Mouse (Mus musculus) ovary, postnatal 36 days (tissue): ENCODE data around the gene Kcnj9.

ENCODE experiments used
- DNase-seq: peaks from one replicate; pipeline ENCODE4 v3.0.0; 2022; ENCODE audit warnings: low spot score, mixed read lengths

Gene Kcnj9

DNA sequence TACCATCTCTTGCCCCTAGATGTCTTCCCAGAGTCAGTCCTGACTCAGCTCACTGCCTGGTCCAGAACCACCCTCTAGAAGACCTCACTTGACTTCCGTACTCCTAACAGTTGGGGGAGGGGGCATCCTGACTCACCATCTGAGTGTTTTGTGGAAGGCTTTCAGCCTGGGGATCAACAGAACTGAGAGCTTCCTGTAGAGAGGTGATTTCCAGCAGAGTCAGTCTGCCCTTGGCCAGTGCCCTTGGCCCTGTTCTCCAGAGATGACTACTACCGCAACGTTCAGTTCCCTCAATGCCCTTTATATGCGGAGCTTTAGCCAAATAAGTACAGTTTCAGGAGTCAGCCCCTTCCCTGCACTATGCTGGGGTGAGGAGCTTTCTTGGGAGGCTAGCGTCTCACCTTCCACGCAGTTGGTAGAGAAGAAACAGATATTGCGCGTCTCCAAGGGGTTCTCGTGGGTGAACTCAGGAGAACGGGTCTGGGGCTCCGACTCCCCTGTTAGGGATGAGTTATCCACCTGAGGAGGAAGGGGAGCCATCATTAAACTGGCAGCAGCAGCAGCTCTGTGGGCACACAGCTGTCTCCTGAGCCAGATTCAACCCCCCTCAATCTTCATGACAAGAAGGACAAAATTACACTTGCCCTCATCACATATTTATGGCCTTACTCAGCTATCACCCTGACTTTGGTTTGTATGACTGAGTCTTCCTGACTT lies 40.1 kb downstream of the Kcnj9 start:
- DNase-seq = no peak

- no peak for DNase-seq
Observed at GRCm38 (mm10) chr1:172286740-172287139, 42.4 kb downstream of the Kcnj9 start.

GRCm38 (mm10) chr1:172284221-172284620 lies 44.9 kb downstream of the Kcnj9 start:
- no peak for DNase-seq

- no peak for DNase-seq
Observed at GRCm38 (mm10) chr1:172283073-172283472, 46.0 kb downstream of the Kcnj9 start.

DNA sequence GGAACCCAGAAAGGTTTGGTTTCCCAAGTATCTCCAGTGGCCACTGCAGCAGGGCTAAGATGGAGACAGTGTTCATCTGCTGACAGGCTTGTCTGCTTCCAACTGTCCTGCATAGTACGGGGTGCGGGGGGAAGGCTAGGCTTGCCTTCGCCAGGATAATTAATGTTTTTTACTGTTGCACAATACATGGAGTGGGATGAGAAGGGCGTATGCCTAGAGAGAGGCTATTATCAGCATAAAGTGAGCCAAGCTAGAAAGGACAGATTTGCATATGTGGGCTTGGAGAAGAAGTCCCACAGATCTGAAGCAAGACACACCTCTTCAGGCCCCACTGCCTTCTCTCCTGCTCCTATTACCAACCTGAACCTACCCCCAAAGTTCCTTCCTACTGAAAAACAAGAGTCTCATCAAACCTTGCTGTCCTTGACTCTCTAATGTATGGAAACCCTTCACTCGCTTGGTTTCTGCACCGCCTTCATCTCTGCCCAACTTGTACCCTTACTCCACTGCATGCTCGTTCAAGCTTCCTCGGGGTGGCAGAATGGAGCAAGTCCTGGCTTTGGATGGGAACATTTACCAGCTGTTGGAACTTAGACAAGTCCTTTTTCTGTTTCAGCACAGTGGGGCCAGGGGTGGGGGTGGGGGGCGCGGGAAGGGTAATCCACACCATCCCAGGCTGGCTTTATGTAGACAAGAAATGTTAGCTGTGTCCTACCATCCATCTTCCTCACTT lies 47.4 kb downstream of the Kcnj9 start:
- no peak for DNase-seq

DNA sequence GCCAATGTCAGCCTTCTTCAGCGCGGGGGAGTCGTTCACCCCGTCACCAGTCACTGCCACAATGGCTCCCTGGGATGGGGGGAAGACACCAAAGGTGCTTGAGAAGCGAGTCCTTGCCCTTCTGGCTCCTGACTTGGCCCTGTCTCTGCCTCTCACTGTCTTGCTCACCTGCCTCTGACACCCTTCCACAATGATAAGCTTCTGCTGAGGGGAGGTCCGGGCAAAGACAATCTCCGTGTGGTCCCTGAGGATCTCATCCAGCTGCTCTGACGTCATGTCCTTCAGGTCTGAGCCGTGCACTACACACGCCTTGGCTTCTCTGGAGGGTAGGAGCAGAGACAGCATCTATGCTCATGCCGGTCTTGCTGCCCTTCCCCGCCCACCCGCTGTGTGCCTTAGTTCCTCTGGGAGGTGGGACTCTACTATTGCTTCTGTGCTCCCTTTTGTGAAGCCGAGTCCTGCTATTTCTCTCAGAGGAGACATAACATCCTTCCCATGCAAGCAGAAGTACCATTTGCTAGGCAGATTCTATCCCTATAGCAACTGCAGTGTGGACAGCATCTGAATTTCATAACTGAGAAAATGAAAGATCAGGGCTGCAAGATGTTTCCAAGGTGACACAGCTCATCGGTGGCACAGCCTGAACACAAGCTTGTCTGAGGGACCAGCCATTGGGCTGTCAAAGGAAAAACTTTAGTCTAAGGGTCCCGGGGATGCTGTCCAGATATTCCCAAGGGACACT lies 49.2 kb downstream of the Kcnj9 start:
- no peak for DNase-seq

GRCm38 (mm10) chr1:172278328-172278727 lies 50.8 kb downstream of the Kcnj9 start:
- DNase-seq = no peak

DNA sequence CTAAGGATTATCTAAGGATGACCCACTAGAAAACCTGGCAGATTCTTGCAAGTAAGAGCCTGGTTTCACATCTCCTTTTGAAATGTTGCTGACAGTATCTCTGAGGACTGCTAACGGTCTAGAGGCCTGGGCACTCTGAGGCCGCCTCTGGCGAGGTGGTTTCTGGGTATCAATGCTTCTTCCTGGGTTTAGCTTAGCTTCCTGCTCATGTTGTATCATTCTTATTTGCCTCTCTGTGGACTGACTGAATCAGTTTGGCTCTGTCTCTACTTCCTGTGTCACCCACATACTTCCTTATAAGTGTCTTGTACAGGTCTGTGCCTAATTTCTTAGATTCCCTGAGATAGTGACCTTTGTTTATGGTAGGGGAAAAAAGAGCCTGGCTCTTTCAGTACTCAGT lies 51.9 kb downstream of the Kcnj9 start:
- DNase-seq = no peak

- no peak for DNase-seq
Observed at GRCm38 (mm10) chr1:172274547-172274946, 54.6 kb downstream of the Kcnj9 start.

DNA sequence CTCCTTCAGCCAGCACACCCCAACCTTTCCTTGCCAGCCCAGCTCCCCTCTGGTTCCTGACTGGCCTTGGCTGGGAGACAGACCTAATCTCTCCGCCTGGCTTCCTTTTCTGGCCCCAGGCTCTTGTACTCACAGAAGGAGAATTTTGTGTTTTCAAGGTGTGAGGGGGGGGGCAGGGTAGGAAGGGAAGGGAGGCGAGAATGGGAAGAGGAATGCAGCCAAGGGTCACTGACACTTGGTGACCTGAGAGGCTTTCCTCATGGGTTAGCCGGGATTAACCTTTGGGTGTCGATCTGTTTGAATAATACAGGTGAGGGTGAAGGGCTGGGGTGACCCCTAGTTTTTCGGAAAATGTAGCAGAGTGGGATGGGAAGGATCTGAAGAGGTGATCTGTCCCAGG lies 55.0 kb downstream of the Kcnj9 start:
- DNase-seq = no peak

DNA sequence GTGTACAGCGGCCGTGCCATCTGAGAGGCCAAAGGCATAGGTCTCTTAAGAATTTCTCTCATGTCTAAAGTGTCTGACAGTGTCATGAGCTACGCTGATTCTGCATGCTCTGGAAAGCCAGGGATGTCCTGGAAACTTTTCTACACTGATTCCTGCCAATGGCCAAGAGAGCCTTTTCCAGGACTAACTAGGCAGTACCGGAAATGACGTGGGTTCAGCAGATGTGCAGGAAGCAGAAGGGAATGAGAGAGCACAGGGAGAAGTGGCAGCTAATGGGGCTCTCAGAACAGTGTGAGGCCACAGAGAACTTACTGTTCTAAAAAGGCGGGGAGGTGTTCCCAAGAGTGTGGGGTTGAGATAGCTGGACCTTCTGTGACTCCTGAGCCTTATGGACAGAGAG lies 55.7 kb downstream of the Kcnj9 start:
- DNase-seq = no peak

DNA sequence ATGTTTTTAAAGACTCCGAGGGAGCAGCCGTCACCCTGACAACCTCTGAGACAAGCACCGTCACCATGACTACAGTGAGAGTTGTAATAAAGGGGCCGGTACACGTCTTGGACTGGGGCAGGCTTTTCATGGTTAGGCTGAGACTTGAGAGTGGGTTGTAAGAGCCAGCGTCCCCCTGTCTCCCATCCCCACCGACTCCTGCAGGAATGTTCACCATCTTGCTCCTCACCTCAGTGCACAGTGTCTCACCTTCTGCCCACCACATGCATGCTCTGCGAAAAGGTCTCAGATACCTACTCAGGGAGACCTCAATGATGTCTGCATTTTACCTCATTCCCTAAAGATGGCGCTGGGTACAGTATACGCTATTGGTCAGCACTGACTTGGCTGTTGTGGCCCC lies 57.4 kb downstream of the Kcnj9 start:
- no peak for DNase-seq

DNA sequence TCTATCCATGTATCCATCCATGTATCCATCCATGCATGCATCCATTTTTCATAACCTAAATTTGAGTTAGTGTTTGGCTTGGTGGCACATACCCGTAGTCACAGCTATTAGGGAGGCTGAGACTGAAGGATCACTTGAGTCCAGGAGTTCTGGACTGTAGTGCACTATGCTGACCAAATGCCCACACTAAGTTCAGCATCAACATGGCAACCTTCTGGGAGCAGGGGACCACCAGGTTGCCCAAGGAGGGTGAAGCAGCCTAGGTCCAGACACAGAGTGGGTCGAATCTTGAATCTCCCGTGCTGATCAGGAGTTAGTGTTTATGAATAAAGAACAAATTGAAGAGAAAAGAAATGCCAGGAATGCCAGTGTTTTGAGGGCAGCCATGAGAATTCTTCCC lies 57.9 kb downstream of the Kcnj9 start:
- no peak for DNase-seq
